Mouse (Mus musculus) kidney, embryonic 16.5 days (tissue): ENCODE data around the gene Rexo2. TPM values are rescaled to one million over a fixed set of nuclear protein-coding genes. Genes with fewer than 3 reads are reported as not detected.

Experiments
- ATAC-seq: fragments of 200-750 bp; cut with Nextera tagmentation; 2 replicates; pipeline ENCODE4 v1.8.0; 2017; ENCODE audit warnings: moderate TSS enrichment; ENCODE audit not compliant: low FRiP score, low TSS enrichment
- H3K27ac ChIP-seq: fragments of 300-500 bp; sonication (generic); 2 replicates; pipeline ENCODE4 v1.5.1; 2014; ENCODE audit warnings: low read length
- H3K27me3 ChIP-seq: fragments of 300-500 bp; sonication (generic); 2 replicates; pipeline ENCODE4 v1.6.1; 2014; ENCODE audit warnings: low read length, control low read depth, mixed read lengths; ENCODE audit not compliant: insufficient read depth
- H3K36me3 ChIP-seq: fragments of 300-500 bp; sonication (generic); 2 replicates; pipeline ENCODE4 v1.6.1; 2014; ENCODE audit warnings: low read length, control low read depth, mixed read lengths; ENCODE audit not compliant: insufficient read depth
- H3K4me1 ChIP-seq: fragments of 300-500 bp; sonication (generic); 2 replicates; pipeline ENCODE4 v1.6.1; 2014; ENCODE audit warnings: low read length, control low read depth, mixed read lengths; ENCODE audit not compliant: insufficient read depth
- H3K4me2 ChIP-seq: fragments of 300-500 bp; sonication (generic); replicated peaks from 2 replicates; pipeline ENCODE4 v1.6.1; 2014; ENCODE audit warnings: low read depth, low read length
- H3K4me3 ChIP-seq: fragments of 300-500 bp; sonication (generic); 2 replicates; pipeline ENCODE4 v1.5.1; 2014; ENCODE audit warnings: mild to moderate bottlenecking, low read length
- H3K9ac ChIP-seq: fragments of 300-500 bp; sonication (generic); replicated peaks from 2 replicates; pipeline ENCODE4 v1.6.1; 2014; ENCODE audit warnings: low read length
- H3K9me3 ChIP-seq: fragments of 300-500 bp; sonication (generic); 2 replicates; pipeline ENCODE4 v1.6.1; 2016; ENCODE audit warnings: low read length, control low read depth
- WGBS: fragments of 180-500 bp; shearing (Covaris S2); extraction: QIAGEN DNeasy Blood & Tissue Kit; methylation state at CpG from one replicate; pipeline ENCODE4 v1.1.7; 2014; 5-methylcytosine and 5-hydroxymethylcytosine counted together
- polyA plus RNA-seq: library from polyadenylated mRNA; unstranded; fragments of >200 nt; fragmentation: Nextera tagmentation; extraction: Ambion mirVana; gene quantifications from 2 replicates; pipeline ENCODE4 v1.2.1, GENCODE M21; 2015

The Rexo2 gene
- polyA plus RNA-seq, 1 experiment from 2014 or later, result 118 TPM

- Histone ChIP-seq H3K4me3 (no peak overlapping the region), H3K4me1 (no peaks in the 10 kb centered on the region), H3K27ac (no peak overlapping the region), H3K36me3 (no peaks in the 10 kb centered on the region), H3K4me2 (no peak overlapping the region), H3K27me3 (no peaks in the 10 kb centered on the region), H3K9ac (no peak overlapping the region), H3K9me3 (no peaks in the 10 kb centered on the region)
- WGBS, result 94% methylated on average over 17 of the region's 17 CpGs
- ATAC-seq, result no peak
These were observed 30.4 kb downstream of the Rexo2 start for GRCm38 (mm10) chr9:48450066-48450465.

GRCm38 (mm10) chr9:48447783-48448209, 32.6 kb downstream of the Rexo2 start:
- ATAC-seq, result no peak
- no peak overlapping the region for H3K27ac ChIP-seq
- no peaks in the 10 kb centered on the region for H3K4me1 ChIP-seq
- WGBS, result 36% methylated on average over 5 of the region's 5 CpGs
- no peaks in the 10 kb centered on the region for H3K36me3 ChIP-seq
- no peak overlapping the region for H3K4me3 ChIP-seq
- H3K9me3 ChIP-seq, result no peaks in the 10 kb centered on the region
- no peaks in the 10 kb centered on the region for H3K27me3 ChIP-seq
- no peak overlapping the region for H3K4me2 ChIP-seq
- no peak overlapping the region for H3K9ac ChIP-seq

GRCm38 (mm10) chr9:48444821-48445220, 35.6 kb downstream of the Rexo2 start:
- no peak for ATAC-seq
- no peaks in the 10 kb centered on the region for H3K27me3 ChIP-seq
- no peak overlapping the region for H3K27ac ChIP-seq
- no peak overlapping the region for H3K4me2 ChIP-seq
- no peaks in the 10 kb centered on the region for H3K4me1 ChIP-seq
- 50% methylated on average over 2 of the region's 2 CpGs for WGBS
- no peaks in the 10 kb centered on the region for H3K9me3 ChIP-seq
- no peak overlapping the region for H3K9ac ChIP-seq
- no peaks in the 10 kb centered on the region for H3K36me3 ChIP-seq
- no peak overlapping the region for H3K4me3 ChIP-seq

DNA sequence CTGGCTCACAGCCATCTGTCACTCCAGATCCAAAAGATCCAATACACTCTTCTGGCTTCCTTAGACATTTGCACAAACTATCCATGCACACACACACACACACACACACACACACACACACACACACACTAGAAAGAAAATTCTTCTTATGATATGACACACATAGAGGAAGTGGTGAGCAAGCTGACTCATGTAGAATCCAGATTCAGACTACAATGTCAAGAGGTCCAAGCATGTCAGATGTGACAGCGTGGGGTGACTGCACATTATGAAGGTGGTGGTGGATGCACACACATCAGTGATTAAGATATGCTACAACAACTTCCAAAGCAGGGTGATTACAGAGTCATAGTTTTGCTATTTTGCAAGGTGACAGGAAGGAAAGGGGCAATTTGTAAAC, 36.5 kb downstream of the Rexo2 start:
- Histone ChIP-seq H3K4me3 (no peak overlapping the region), H3K4me1 (no peaks in the 10 kb centered on the region), H3K9me3 (no peaks in the 10 kb centered on the region), H3K9ac (no peak overlapping the region), H3K27ac (no peak overlapping the region), H3K4me2 (no peak overlapping the region), H3K36me3 (no peaks in the 10 kb centered on the region), H3K27me3 (no peaks in the 10 kb centered on the region)
- no peak for ATAC-seq
- WGBS, result 88% methylated on average over 1 of the region's 1 CpGs

GRCm38 (mm10) chr9:48432449-48432848, 48.0 kb downstream of the Rexo2 start:
- no peak for ATAC-seq
- H3K27me3 ChIP-seq, result no peaks in the 10 kb centered on the region
- H3K9ac ChIP-seq, result no peak overlapping the region
- H3K4me3 ChIP-seq, result no peak overlapping the region
- 78% methylated on average over 8 of the region's 8 CpGs for WGBS
- no peak overlapping the region for H3K27ac ChIP-seq
- no peak overlapping the region for H3K4me2 ChIP-seq
- H3K4me1 ChIP-seq, result no peaks in the 10 kb centered on the region
- H3K9me3 ChIP-seq, result no peaks in the 10 kb centered on the region
- H3K36me3 ChIP-seq, result no peaks in the 10 kb centered on the region

- Histone ChIP-seq H3K27me3 (no peaks in the 10 kb centered on the region), H3K36me3 (no peaks in the 10 kb centered on the region), H3K4me1 (no peaks in the 10 kb centered on the region), H3K9me3 (no peaks in the 10 kb centered on the region), H3K9ac (no peak overlapping the region), H3K27ac (no peak overlapping the region), H3K4me3 (no peak overlapping the region), H3K4me2 (no peak overlapping the region)
- ATAC-seq, result no peak
- WGBS, result 87% methylated on average over 7 of the region's 7 CpGs
These were observed 53.2 kb downstream of the Rexo2 start for GRCm38 (mm10) chr9:48427176-48427575.

DNA sequence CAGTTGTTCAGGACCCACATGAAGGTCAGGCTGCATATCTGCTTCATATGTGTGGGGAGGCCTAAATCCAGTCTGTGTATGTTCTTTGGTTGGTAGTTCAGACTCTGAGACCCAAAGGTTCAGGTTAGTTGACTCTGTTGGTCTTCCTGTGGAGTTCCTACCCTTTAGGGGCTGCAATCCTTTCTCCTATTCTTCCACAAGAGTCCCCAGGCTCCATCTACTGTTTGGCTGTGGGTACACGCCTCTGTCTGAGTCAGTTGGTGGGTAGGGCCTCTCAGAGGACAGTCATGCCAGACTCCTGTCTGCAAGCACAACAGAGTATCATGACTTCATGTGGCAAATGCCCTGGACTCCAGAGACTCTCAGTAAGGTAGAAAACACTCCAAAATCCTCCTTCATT, 57.2 kb downstream of the Rexo2 start:
- Histone ChIP-seq H3K4me3 (no peak overlapping the region), H3K27ac (no peak overlapping the region), H3K9ac (no peak overlapping the region), H3K36me3 (no peaks in the 10 kb centered on the region), H3K4me1 (no peaks in the 10 kb centered on the region), H3K9me3 (no peaks in the 10 kb centered on the region), H3K4me2 (no peak overlapping the region), H3K27me3 (no peaks in the 10 kb centered on the region)
- no peak for ATAC-seq
- 41% methylated on average over 1 of the region's 1 CpGs for WGBS

DNA sequence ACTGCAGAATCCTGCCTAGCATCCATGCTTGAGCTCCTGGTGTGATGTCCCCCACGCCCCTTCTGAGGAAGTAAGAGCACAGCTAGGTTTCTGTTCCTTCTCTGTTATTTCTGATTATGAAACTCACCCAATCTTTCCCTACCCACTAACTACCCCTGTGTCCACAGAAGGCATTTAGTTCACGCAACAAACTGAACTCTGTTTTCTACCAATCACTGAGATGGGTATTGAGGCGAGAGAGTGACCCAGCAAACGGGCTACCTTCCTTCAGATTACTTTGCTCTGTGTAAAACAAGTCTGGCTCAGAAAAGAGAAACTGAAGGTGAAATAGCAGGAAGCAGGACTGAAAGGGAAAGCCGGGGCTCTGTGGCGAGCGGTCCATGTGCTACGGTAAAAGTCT, 58.0 kb downstream of the Rexo2 start:
- ATAC-seq, result no peak
- H3K4me1 ChIP-seq, result no peaks in the 10 kb centered on the region
- H3K4me3 ChIP-seq, result no peak overlapping the region
- no peak overlapping the region for H3K9ac ChIP-seq
- H3K27ac ChIP-seq, result no peak overlapping the region
- no peaks in the 10 kb centered on the region for H3K9me3 ChIP-seq
- no peak overlapping the region for H3K4me2 ChIP-seq
- WGBS, result 82% methylated on average over 8 of the region's 8 CpGs
- no peaks in the 10 kb centered on the region for H3K36me3 ChIP-seq
- H3K27me3 ChIP-seq, result no peaks in the 10 kb centered on the region

DNA sequence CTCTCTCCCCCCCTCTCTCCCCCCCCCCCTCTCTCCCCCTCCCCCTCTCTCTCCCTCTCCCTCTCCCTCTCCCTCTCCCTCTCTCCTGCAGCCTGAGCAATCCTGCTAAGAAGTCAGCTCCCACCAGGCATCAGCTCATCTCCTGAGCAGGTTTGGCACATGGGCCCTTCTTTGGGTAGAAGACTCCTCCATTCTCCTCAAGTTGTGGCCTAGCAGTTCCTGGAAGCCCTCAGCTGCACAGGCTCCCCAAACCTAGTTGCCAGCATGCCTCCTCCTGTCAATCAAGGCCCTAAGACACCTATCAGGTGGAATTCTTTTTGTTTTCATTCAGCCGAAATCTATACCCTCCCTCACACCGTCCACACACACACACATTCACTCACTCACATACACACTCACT, 58.9 kb downstream of the Rexo2 start:
- H3K4me1 ChIP-seq, result no peaks in the 10 kb centered on the region
- no peak overlapping the region for H3K27ac ChIP-seq
- H3K27me3 ChIP-seq, result no peaks in the 10 kb centered on the region
- WGBS, result 64% methylated on average over 2 of the region's 2 CpGs
- no peak overlapping the region for H3K4me2 ChIP-seq
- H3K9ac ChIP-seq, result no peak overlapping the region
- no peak for ATAC-seq
- H3K4me3 ChIP-seq, result no peak overlapping the region
- no peaks in the 10 kb centered on the region for H3K36me3 ChIP-seq
- no peaks in the 10 kb centered on the region for H3K9me3 ChIP-seq

DNA sequence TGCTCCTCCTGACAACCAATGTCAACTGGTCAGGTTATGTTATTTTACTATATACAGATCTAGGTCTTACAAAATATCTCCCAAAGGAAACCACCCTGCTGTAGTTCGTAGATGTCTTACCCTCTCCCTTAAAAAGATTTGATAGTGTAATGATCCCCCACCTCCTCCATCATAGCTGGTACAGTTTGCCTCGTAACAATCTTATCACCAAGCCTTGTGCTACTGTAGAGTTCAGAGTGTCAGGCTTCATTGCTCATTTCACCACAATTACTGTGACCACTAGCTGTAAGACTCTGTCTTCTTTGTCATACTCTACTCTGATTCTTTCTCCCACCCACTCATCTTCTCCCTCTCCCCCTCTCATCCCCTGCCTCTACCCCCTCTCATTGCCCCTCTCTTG, 59.4 kb downstream of the Rexo2 start:
- H3K27ac ChIP-seq, result no peak overlapping the region
- H3K4me2 ChIP-seq, result no peak overlapping the region
- ATAC-seq, result no peak
- no peaks in the 10 kb centered on the region for H3K36me3 ChIP-seq
- WGBS, result 57% methylated on average over 2 of the region's 2 CpGs
- no peaks in the 10 kb centered on the region for H3K27me3 ChIP-seq
- H3K9me3 ChIP-seq, result no peaks in the 10 kb centered on the region
- H3K9ac ChIP-seq, result no peak overlapping the region
- H3K4me3 ChIP-seq, result no peak overlapping the region
- H3K4me1 ChIP-seq, result no peaks in the 10 kb centered on the region

GRCm38 (mm10) chr9:48420437-48420836, 60.0 kb downstream of the Rexo2 start:
- H3K27ac ChIP-seq, result no peak overlapping the region
- H3K4me2 ChIP-seq, result no peak overlapping the region
- H3K9me3 ChIP-seq, result no peaks in the 10 kb centered on the region
- no peaks in the 10 kb centered on the region for H3K4me1 ChIP-seq
- H3K9ac ChIP-seq, result no peak overlapping the region
- no peak overlapping the region for H3K4me3 ChIP-seq
- no peak for ATAC-seq
- 86% methylated on average over 7 of the region's 7 CpGs for WGBS
- H3K36me3 ChIP-seq, result no peaks in the 10 kb centered on the region
- no peaks in the 10 kb centered on the region for H3K27me3 ChIP-seq
